Mouse (Mus musculus) adrenal gland, adult (tissue): ENCODE measurements around the gene Tgfbi.

Experiments
- DNase-seq, 2 experiments: peaks; one replicate each; pipeline ENCODE4 v3.0.0; 2022 to 2023; ENCODE audit warnings: low spot score in 1 of 2; ENCODE audit not compliant: inconsistent age in 2 of 2

Tgfbi gene

GRCm38 (mm10) chr13:56609103-56609856, at the start of gene Tgfbi:
Tgfbi (plus strand) TSS chr13:56609523.
- peak; percentile 76 to 86 for DNase-seq

DNA sequence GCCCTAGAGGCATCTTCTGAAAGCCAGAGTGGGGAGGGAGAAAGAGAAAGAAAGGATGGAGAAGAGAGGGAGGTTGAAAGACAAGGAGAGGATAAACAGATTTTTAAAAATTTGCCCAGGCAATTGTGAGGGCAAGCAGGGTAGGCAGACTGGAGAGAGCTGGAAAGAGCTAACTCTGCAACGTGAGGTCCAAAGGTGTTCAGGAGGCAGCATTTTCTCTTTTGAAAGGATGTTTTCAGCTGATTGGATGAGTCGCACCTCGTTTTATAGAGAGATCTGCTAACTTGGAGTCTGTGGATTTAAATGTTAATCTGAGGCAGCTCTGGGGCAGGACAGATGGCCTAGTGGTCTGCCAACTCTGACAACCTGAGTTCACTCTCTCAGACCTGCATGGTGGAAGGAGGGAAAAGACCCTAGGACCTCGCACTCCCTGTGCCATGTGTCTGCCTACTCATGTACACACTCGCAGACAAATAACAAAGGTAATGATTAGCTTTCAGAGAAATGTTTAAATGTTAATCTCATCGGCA, 49.4 kb upstream of the Tgfbi start:
- no peak for DNase-seq

DNA sequence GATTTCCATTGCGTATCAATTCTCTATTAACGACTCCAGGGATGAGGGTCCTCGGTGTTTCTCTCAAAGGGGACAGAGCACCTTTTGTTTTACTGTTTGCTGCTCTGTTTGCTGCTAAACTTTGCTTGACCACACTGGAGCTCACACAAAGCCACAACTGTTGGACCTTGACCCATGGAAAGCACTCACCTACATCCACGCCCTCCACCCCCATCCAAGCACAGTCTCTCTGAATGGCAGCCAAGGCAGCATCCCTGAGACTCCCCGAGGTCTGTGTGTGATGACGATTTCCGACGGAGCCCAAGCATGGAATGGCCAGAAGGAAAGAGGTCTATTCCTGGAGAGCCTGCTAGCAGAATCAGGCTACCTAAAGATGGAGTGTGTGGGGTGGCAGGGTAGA, 48.2 kb upstream of the Tgfbi start:
- DNase-seq, result no peak

DNA sequence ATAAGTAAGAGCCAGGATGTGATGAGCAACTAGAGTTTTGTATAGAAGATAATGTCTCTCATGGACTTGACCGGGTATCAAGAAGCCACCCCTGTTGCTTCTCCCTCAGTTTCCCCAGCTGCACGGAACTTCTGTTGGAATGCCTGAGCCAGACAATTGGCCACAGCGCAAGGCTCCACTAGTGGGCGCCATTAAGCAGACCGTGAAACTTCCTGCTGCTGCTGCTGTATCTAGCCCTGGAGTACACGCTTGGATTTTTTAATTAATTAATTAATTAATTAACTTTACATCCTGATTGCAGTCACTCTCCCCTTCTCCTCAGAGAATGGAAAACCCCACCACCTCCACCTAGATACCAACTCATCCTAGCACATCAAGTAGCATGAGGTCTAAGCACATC, 46.2 kb upstream of the Tgfbi start:
- DNase-seq, result peak; percentile 49 to 74

DNA sequence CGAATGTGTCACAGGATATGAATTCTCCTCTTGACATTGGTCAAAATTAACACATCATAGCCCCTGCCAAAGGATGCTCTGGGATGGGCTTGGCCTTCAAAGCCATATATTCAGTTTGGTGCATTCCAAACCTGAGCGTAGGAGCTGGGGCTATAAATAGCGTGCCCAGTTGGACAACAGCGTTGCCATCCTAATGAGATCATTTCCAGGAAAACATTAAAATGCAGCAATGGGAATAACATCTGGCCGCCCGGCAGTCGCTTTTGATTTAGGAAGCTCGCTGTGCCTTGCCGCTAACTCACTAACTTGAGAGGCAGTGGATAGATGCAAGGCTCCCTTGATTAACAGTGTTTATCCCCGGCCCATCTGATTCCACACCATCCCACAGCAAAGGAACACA, 43.0 kb upstream of the Tgfbi start:
- no peak for DNase-seq

DNA sequence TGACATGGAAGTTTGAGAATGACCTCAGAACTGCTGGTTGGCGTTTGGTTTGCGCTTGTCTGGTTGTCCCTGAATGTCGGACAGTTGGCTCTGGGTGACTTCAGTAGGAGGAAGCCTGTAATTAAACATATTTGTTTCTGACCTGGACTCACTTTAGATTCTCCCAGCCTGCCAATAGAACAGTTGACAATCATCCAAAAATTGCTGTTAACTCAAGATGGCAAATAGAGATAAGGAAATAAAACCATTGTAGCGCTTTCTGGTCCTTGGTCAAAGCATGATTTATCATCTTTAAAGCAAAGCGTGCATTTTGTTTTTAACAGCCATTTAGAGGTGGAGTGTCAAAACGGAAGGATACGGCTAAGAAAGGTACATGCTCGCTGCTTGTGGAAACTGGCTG, 37.7 kb upstream of the Tgfbi start:
- no peak for DNase-seq

GRCm38 (mm10) chr13:56575074-56575473, 34.2 kb upstream of the Tgfbi start:
- no peak for DNase-seq

GRCm38 (mm10) chr13:56575701-56576321, 33.5 kb upstream of the Tgfbi start:
- peak; percentile 85 to 95 for DNase-seq

- peak; percentile 58 to 74 for DNase-seq
Measured at GRCm38 (mm10) chr13:56578097-56578496, 31.2 kb upstream of the Tgfbi start.

- DNase-seq, result no peak
Measured at GRCm38 (mm10) chr13:56580450-56580849, 28.9 kb upstream of the Tgfbi start.

- DNase-seq, result no peak
Measured at GRCm38 (mm10) chr13:56581512-56581911, 27.8 kb upstream of the Tgfbi start.

- peak; percentile 48 to 56 for DNase-seq
Measured at GRCm38 (mm10) chr13:56581961-56582434, 27.3 kb upstream of the Tgfbi start.

DNA sequence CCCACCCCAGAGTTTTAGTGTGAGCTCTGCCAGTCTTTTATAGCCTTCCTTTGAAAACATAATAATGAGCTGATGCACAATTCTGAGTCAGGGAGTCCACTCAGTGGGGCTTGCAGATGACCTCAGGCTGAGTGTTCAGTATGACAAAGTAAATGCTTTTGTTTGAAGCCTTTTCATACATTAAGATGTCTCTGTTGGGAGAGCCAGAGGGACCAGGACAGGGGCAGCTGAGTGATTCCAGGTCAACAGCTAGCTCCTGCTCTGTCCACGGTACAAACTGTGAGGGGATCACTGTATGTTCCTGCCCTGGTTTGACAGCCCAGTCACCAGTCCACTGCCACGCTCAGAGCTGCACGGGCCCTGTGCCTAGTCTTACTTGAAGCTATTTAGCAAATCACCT, 26.6 kb upstream of the Tgfbi start:
- DNase-seq, result peak in 1 of 2 experiments; percentile 71

DNA sequence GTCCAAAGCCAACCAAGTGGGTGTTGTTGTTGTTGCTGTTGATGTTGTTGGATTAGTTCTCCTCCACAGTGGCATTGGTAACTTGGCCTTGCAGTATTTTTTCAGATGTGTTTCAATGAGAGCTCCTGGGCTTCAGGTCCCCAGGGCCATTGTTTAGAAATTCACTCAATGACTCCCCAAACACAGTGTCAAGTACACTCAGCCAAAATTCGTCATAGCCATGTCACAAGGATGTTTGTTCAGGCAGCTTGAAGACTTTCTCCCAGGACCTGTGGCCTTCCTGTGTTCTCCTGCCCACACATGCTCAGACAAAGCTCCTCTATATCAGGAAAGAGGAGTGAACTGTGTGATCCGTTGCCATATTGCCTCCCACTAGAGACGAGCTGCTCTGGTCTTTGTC, 23.3 kb upstream of the Tgfbi start:
- DNase-seq, result peak in 1 of 2 experiments; percentile 68

- peak; percentile 87 to 95 for DNase-seq
Measured at GRCm38 (mm10) chr13:56588454-56589117, 20.7 kb upstream of the Tgfbi start.

DNA sequence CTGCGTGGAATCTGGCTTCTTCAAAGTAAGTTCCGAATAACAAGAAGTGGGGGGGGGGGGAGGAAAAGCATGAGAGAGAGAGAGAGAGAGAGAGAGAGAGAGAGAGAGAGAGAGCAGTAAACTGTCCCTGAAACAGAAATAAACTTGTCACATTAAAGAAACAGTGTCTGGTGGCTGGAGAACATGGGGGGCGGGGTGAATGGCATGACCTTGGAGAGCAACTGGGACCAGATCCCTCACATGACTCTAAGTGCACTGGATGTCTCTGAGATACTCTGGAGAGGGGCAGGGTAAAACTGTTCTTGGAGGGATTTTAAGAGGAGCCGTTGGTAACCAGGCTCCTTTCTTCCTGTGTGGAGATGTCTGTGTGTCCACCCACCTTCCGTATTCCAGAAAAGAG, 19.1 kb upstream of the Tgfbi start:
- peak; percentile 73 to 79 for DNase-seq

DNA sequence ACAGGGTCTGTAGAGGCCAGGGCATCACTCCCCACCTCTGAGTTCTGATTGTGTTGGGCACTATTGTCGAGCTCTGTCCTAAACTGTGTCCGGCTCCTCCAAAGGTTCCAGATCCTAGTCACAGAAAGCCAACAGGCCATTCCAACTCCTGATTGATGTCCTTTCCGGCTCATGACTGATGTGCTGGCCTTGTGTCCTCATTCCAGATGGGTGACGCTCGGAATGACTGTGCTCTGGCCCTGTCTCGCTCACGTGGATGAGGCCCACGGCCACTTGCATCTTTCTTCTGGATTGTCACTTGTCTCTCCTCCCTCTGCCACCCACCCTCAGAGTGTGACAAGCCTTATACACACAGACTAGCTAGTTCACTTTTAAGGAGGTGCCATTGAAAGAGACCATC, 18.1 kb upstream of the Tgfbi start:
- peak; percentile 90 to 94 for DNase-seq

GRCm38 (mm10) chr13:56591939-56592338, 17.4 kb upstream of the Tgfbi start:
- DNase-seq, result peak in 1 of 2 experiments; percentile 59

- DNase-seq, result peak in 1 of 2 experiments; percentile 23
Measured at GRCm38 (mm10) chr13:56593196-56593595, 16.1 kb upstream of the Tgfbi start.

GRCm38 (mm10) chr13:56593961-56594391, 15.3 kb upstream of the Tgfbi start:
- no peak for DNase-seq

GRCm38 (mm10) chr13:56595246-56595645, 14.1 kb upstream of the Tgfbi start:
- DNase-seq, result no peak

GRCm38 (mm10) chr13:56597296-56597695, 12.0 kb upstream of the Tgfbi start:
- no peak for DNase-seq
